In genomic region chr17:73803521-73804184, GRCm38 (mm10) we compare ENCODE assay signal across 8 mouse cellular contexts. TPM values are rescaled to one million over a fixed set of nuclear protein-coding genes. Genes with fewer than 3 reads are reported as not detected.
DNase-seq lines count a peak whose midpoint lies in the region; ATAC-seq and TF ChIP-seq lines count a peak whose summit lies in the region.

Gene Ehd3 (plus strand): TSS chr17:73804134.

- 80% methylated on average over 5 of the region's 5 CpGs for WGBS in heart, embryonic 14.5 days
- 92% methylated on average over 5 of the region's 5 CpGs for WGBS in forebrain, embryonic 12.5 days
- WGBS in olfactory bulb, adult 2 months, result 92% methylated on average over 5 of the region's 5 CpGs

- no peaks in the 10 kb centered on the region for H3K9me3 ChIP-seq in heart, embryonic 14.5 days (ENCODE audit: control insufficient read depth, low read length)
- H3K9me3 ChIP-seq in ES-Bruce4 (replicated peaks; ENCODE audit: control insufficient read depth, insufficient read depth, low read length, poor library complexity, severe bottlenecking), result no peaks in the 10 kb centered on the region
- no peaks in the 10 kb centered on the region for H3K9me3 ChIP-seq in forebrain, embryonic 12.5 days

- intact Hi-C loops in left cerebral cortex, postnatal 36 days (cut with DNase I), result loop anchor here (2.0 kb wide), 1 partner anchor 79 kb away; no protein-coding TSS in a partner anchor

- H3K4me2 ChIP-seq in heart, embryonic 14.5 days (ENCODE audit: low read length), result peak within 1 kb of the TSS; percentile 92
- H3K4me2 ChIP-seq in forebrain, embryonic 12.5 days, result peak within 1 kb of the TSS; percentile 84

- no peak for TF ChIP-seq POLR2A in ES-Bruce4 (IDR thresholded peaks at IDR 0.05; ENCODE audit: insufficient read depth, low read length)
- no peak for TF ChIP-seq POLR2A in olfactory bulb, adult 2 months (IDR thresholded peaks at IDR 0.05; ENCODE audit: insufficient read depth, low read depth, low read length)

- H3K4me1 ChIP-seq in heart, embryonic 14.5 days (ENCODE audit: control insufficient read depth in 2 of 2, insufficient read depth in 2 of 2, low read length in 2 of 2), result peaks cover 0 to 3% of the 10 kb centered on the region in 2 experiments; a peak in 2 of 4 replicates
- no peaks in the 10 kb centered on the region for H3K4me1 ChIP-seq in ES-Bruce4 (ENCODE audit: control insufficient read depth, insufficient read depth, low read length)
- H3K4me1 ChIP-seq in forebrain, embryonic 12.5 days, result peaks cover 6% of the 10 kb centered on the region; the same call in 1 of the 2 replicates
- H3K4me1 ChIP-seq in olfactory bulb, adult 2 months (ENCODE audit: control insufficient read depth, insufficient read depth, low read length), result peaks cover 10% of the 10 kb centered on the region

- no peaks in the 10 kb centered on the region for H3K27me3 ChIP-seq in heart, embryonic 14.5 days (ENCODE audit: control insufficient read depth, insufficient read depth, low read length)
- no peaks in the 10 kb centered on the region for H3K27me3 ChIP-seq in ES-Bruce4 (ENCODE audit: control insufficient read depth, insufficient read depth, low read length, poor library complexity, severe bottlenecking)
- no peaks in the 10 kb centered on the region for H3K27me3 ChIP-seq in forebrain, embryonic 12.5 days

- no peaks in the 10 kb centered on the region for H3K36me3 ChIP-seq in heart, embryonic 14.5 days (ENCODE audit: control insufficient read depth, insufficient read depth, low read length)
- H3K36me3 ChIP-seq in ES-Bruce4 (ENCODE audit: control insufficient read depth, insufficient read depth, low read length, poor library complexity, severe bottlenecking), result no peaks in the 10 kb centered on the region
- H3K36me3 ChIP-seq in forebrain, embryonic 12.5 days (replicated peaks), result no peaks in the 10 kb centered on the region

- no peak for TF ChIP-seq EP300 in ES-Bruce4 (IDR thresholded peaks at IDR 0.05; ENCODE audit: insufficient read depth, low read depth, low read length)

- ATAC-seq in heart, embryonic 14.5 days (ENCODE audit: insufficient number of reproducible peaks, insufficient read depth, low FRiP score, low read depth), result no peak
- no peak for ATAC-seq in forebrain, embryonic 12.5 days (ENCODE audit: low FRiP score)

- H3K4me3 ChIP-seq in heart, embryonic 14.5 days (ENCODE audit: control insufficient read depth in 1 of 2, insufficient read depth in 1 of 2, low read depth in 1 of 2, low read length in 2 of 2), result peak within 1 kb of the TSS; percentile 56 to 70
- peak within 1 kb of the TSS; percentile 64 for H3K4me3 ChIP-seq in ES-Bruce4 (ENCODE audit: low read depth, low read length)
- peak within 1 kb of the TSS; percentile 62 for H3K4me3 ChIP-seq in forebrain, embryonic 12.5 days (replicated peaks)
- peak within 1 kb of the TSS; percentile 71 for H3K4me3 ChIP-seq in olfactory bulb, adult 2 months (ENCODE audit: insufficient read depth, low read depth, low read length)

- DNase-seq in heart, adult 18-20 months, result no peak
- no peak for DNase-seq in left cerebral cortex, postnatal 36 days (ENCODE audit: low spot score in 2 of 2)
- DNase-seq in ovary, postnatal 10 days (ENCODE audit: low spot score), result no peak
- no peak for DNase-seq in gastrocnemius, adult 18-20 months (ENCODE audit: low spot score)

- no peak for TF ChIP-seq CTCF in ES-Bruce4 (IDR thresholded peaks at IDR 0.05; ENCODE audit: low read depth, low read length)
- TF ChIP-seq CTCF in olfactory bulb, adult 2 months (IDR thresholded peaks at IDR 0.05; ENCODE audit: insufficient read depth, low read depth, low read length), result no peak

- H3K27ac ChIP-seq in heart, embryonic 14.5 days (replicated peaks in 1 of 2; ENCODE audit: control insufficient read depth in 1 of 2, insufficient read depth in 1 of 2, low read depth in 2 of 2, low read length in 2 of 2), result no peak within 1 kb of the TSS
- no peak within 1 kb of the TSS for H3K27ac ChIP-seq in ES-Bruce4 (ENCODE audit: insufficient read depth, low read length)
- H3K27ac ChIP-seq in forebrain, embryonic 12.5 days, result peak within 1 kb of the TSS; percentile 77
- H3K27ac ChIP-seq in olfactory bulb, adult 2 months (ENCODE audit: insufficient read depth, low read depth, low read length), result peak within 1 kb of the TSS; percentile 84

- H3K9ac ChIP-seq in heart, embryonic 14.5 days (ENCODE audit: low read length), result peak within 1 kb of the TSS; percentile 76
- peak within 1 kb of the TSS; percentile 50 for H3K9ac ChIP-seq in ES-Bruce4 (ENCODE audit: low read depth, poor library complexity, severe bottlenecking)
- peak within 1 kb of the TSS; percentile 71 for H3K9ac ChIP-seq in forebrain, embryonic 12.5 days

RNA-seq across cellular contexts. Expression of gene Ehd3, which starts in this region (rescaled TPM):
- 2.3 and 2.7 TPM in 2 replicates for polyA plus RNA-seq in heart, embryonic 14.5 days (2014; fragmentation: Nextera tagmentation; extraction: Ambion mirVana)
- 1 to 10 TPM; 2.8 to 5.3 TPM for total RNA-seq in heart, adult 18-20 months (2021)
- polyA plus RNA-seq in ES-Bruce4 (2011; ENCODE audit: insufficient read depth, insufficient read length, low read depth, missing spikeins), result 1.9 and 3.0 TPM in 2 replicates
- 8.3 and 9.2 TPM in 2 replicates for polyA plus RNA-seq in forebrain, embryonic 12.5 days (2016; fragmentation: Nextera tagmentation; extraction: Ambion mirVana)
- total RNA-seq in left cerebral cortex, postnatal 36 days (2021), result 10 to 100 TPM; 81.7 to 82.3 TPM
- polyA plus RNA-seq in olfactory bulb, adult 2 months (2012; ENCODE audit: insufficient read depth, insufficient read length, low replicate concordance, missing spikeins), result not detected in 2 replicates
- 1 to 10 TPM; 5.9 to 6.3 TPM for total RNA-seq in gastrocnemius, adult 18-20 months (2021)

Comparison
In these comparisons a context has a peak if more than half of its experiments do, and no peak if none do; other contexts are left out.
1. RNA of gene Ehd3 (total RNA-seq): 81.7 to 82.3 TPM in left cerebral cortex, postnatal 36 days; 5.9 to 6.3 TPM in gastrocnemius, adult 18-20 months and 2.8 to 5.3 TPM in heart, adult 18-20 months; every median in the first group is over 10 times any median in the second.
2. H3K27ac ChIP-seq: peak in forebrain, embryonic 12.5 days (single experiment) and olfactory bulb, adult 2 months (single experiment); none in heart, embryonic 14.5 days (0 of 2) and ES-Bruce4 (single experiment).
3. Peak in every context shown above with its lines, with median percentiles within 50 percentile points of each other: H3K4me3 ChIP-seq and H3K9ac ChIP-seq.